Mouse (Mus musculus) liver, embryonic 16.5 days (tissue): ENCODE results near the gene Acvr1b. TPM values are rescaled to one million over a fixed set of nuclear protein-coding genes. Genes with fewer than 3 reads are reported as not detected.

Source experiments
- ATAC-seq: fragments of 200-750 bp; cut with Nextera tagmentation; 2 replicates; pipeline ENCODE4 v1.8.0; 2017; ENCODE audit warnings: low read depth, mild to moderate bottlenecking, moderate number of reproducible peaks, moderate library complexity
- H3K27ac ChIP-seq: fragments of 300-500 bp; sonication (generic); 2 replicates; pipeline ENCODE4 v1.5.1; 2014; ENCODE audit warnings: mild to moderate bottlenecking, low read length
- H3K27me3 ChIP-seq: fragments of 300-500 bp; sonication (generic); 2 replicates; pipeline ENCODE4 v1.6.1; 2014; ENCODE audit warnings: low read depth, low read length, mixed read lengths; ENCODE audit not compliant: control insufficient read depth, insufficient read depth
- H3K36me3 ChIP-seq: fragments of 300-500 bp; sonication (generic); 2 replicates; pipeline ENCODE4 v1.6.1; 2014; ENCODE audit warnings: mild to moderate bottlenecking; ENCODE audit not compliant: control insufficient read depth, insufficient read depth
- H3K4me1 ChIP-seq: fragments of 300-500 bp; sonication (generic); 2 replicates; pipeline ENCODE4 v1.6.1; 2014; ENCODE audit warnings: low read depth, low read length, mixed read lengths; ENCODE audit not compliant: control insufficient read depth
- H3K4me2 ChIP-seq: fragments of 300-500 bp; sonication (generic); 2 replicates; pipeline ENCODE4 v1.6.1; 2014; ENCODE audit warnings: low read depth, low read length, mixed read lengths
- H3K4me3 ChIP-seq: fragments of 300-500 bp; sonication (generic); 2 replicates; pipeline ENCODE4 v1.5.1; 2014; ENCODE audit warnings: low read depth, mild to moderate bottlenecking, low read length
- H3K9ac ChIP-seq: fragments of 300-500 bp; sonication (generic); 2 replicates; pipeline ENCODE4 v1.6.1; 2014; ENCODE audit warnings: low read depth, low read length
- H3K9me3 ChIP-seq: fragments of 300-500 bp; sonication (generic); replicated peaks from 2 replicates; pipeline ENCODE4 v1.6.1; 2016; ENCODE audit warnings: low read length; ENCODE audit not compliant: control insufficient read depth
- WGBS: fragments of 180-500 bp; shearing (Covaris S2); extraction: QIAGEN DNeasy Blood & Tissue Kit; methylation state at CpG from one replicate; pipeline ENCODE4 v1.1.7; 2014; ENCODE audit not compliant: insufficient replicate concordance; 5-methylcytosine and 5-hydroxymethylcytosine counted together
- polyA plus RNA-seq: library from polyadenylated mRNA; unstranded; fragments of >200 nt; fragmentation: Nextera tagmentation; extraction: Ambion mirVana; gene quantifications from 2 replicates; pipeline ENCODE4 v1.2.1, GENCODE M21; 2015

Gene Acvr1b
- polyA plus RNA-seq, 1 experiment from 2014 or later, result 2.1 TPM

GRCm38 (mm10) chr15:101222897-101223482 is 49.1 kb downstream of the Acvr1b start:
- 24% methylated on average over 13 of the region's 13 CpGs for WGBS

GRCm38 (mm10) chr15:101223596-101223995 is 49.7 kb downstream of the Acvr1b start:
- Histone ChIP-seq H3K27me3 (peaks cover 39% of the 10 kb centered on the region), H3K4me1 (no peaks in the 10 kb centered on the region; the same call in none of the 2 replicates), H3K27ac (no peak overlapping the region), H3K36me3 (no peaks in the 10 kb centered on the region), H3K4me2 (peak overlapping the region; percentile 74), H3K4me3 (peak overlapping the region; percentile 57), H3K9ac (no peak overlapping the region), H3K9me3 (no peaks in the 10 kb centered on the region)
- 3% methylated on average over 5 of the region's 5 CpGs for WGBS
- ATAC-seq, result no peak

More at GRCm38 (mm10) chr15:101222897-101223482, 49.1 kb downstream of the Acvr1b start:
- Histone ChIP-seq H3K9me3 (no peaks in the 10 kb centered on the region), H3K4me2 (no peak overlapping the region), H3K9ac (no peak overlapping the region), H3K4me1 (no peaks in the 10 kb centered on the region; the same call in none of the 2 replicates), H3K27ac (no peak overlapping the region), H3K4me3 (no peak overlapping the region), H3K36me3 (no peaks in the 10 kb centered on the region), H3K27me3 (peaks cover 39% of the 10 kb centered on the region)
- ATAC-seq, result no peak

GRCm38 (mm10) chr15:101224006-101224906 is 50.4 kb downstream of the Acvr1b start, which contains the start of gene Grasp:
Gene Grasp, plus strand, starts transcription at chr15:101224188.
- Histone ChIP-seq H3K4me1 (no peaks in the 10 kb centered on the region; the same call in none of the 2 replicates), H3K9ac (peak within 1 kb of the TSS; percentile 30; the same call in 1 of the 2 replicates), H3K9me3 (no peaks in the 10 kb centered on the region), H3K4me2 (peak within 1 kb of the TSS; percentile 74), H3K27me3 (peaks cover 39% of the 10 kb centered on the region), H3K36me3 (no peaks in the 10 kb centered on the region), H3K4me3 (peak within 1 kb of the TSS; percentile 57), H3K27ac (no peak within 1 kb of the TSS)
- ATAC-seq, result peak; percentile 71
- WGBS, result under 1% methylated on average over 76 of the region's 77 CpGs

- H3K9me3 ChIP-seq, result no peaks in the 10 kb centered on the region
- H3K27me3 ChIP-seq, result peaks cover 39% of the 10 kb centered on the region
- H3K4me3 ChIP-seq, result peak overlapping the region; percentile 57
- no peak overlapping the region for H3K27ac ChIP-seq
- no peak for ATAC-seq
- H3K4me2 ChIP-seq, result peak overlapping the region; percentile 74
- 6% methylated on average over 14 of the region's 14 CpGs for WGBS
- H3K9ac ChIP-seq, result no peak overlapping the region
- H3K4me1 ChIP-seq, result no peaks in the 10 kb centered on the region; the same call in none of the 2 replicates
- H3K36me3 ChIP-seq, result no peaks in the 10 kb centered on the region
These were observed 51.1 kb downstream of the Acvr1b start for GRCm38 (mm10) chr15:101224977-101225376.

GRCm38 (mm10) chr15:101227971-101228370 is 54.1 kb downstream of the Acvr1b start:
- WGBS, result 23% methylated on average over 7 of the region's 7 CpGs
- Histone ChIP-seq H3K4me1 (no peaks in the 10 kb centered on the region; the same call in none of the 2 replicates), H3K4me2 (no peak overlapping the region), H3K9ac (no peak overlapping the region), H3K4me3 (no peak overlapping the region), H3K9me3 (no peaks in the 10 kb centered on the region), H3K36me3 (no peaks in the 10 kb centered on the region), H3K27ac (peak overlapping the region; percentile 15; the same call in 1 of the 2 replicates), H3K27me3 (peaks cover 31% of the 10 kb centered on the region)
- ATAC-seq, result peak; percentile 30; the same call in 1 of the 2 replicates

- no peak overlapping the region for H3K4me3 ChIP-seq
- no peak overlapping the region for H3K4me2 ChIP-seq
- H3K9me3 ChIP-seq, result no peaks in the 10 kb centered on the region
- H3K36me3 ChIP-seq, result no peaks in the 10 kb centered on the region
- ATAC-seq, result peak; percentile 51; the same call in 1 of the 2 replicates
- no peak overlapping the region for H3K27ac ChIP-seq
- peaks cover 20% of the 10 kb centered on the region for H3K27me3 ChIP-seq
- no peaks in the 10 kb centered on the region; the same call in none of the 2 replicates for H3K4me1 ChIP-seq
- WGBS, result 69% methylated on average over 21 of the region's 21 CpGs
- H3K9ac ChIP-seq, result no peak overlapping the region
These were observed 55.2 kb downstream of the Acvr1b start for GRCm38 (mm10) chr15:101228866-101229590.

- Histone ChIP-seq H3K27me3 (peaks cover 6% of the 10 kb centered on the region), H3K4me3 (no peak overlapping the region), H3K4me2 (no peak overlapping the region), H3K36me3 (no peaks in the 10 kb centered on the region), H3K9me3 (no peaks in the 10 kb centered on the region), H3K27ac (no peak overlapping the region), H3K4me1 (no peaks in the 10 kb centered on the region; the same call in 1 of the 2 replicates), H3K9ac (no peak overlapping the region)
- 84% methylated on average over 19 of the region's 19 CpGs for WGBS
- ATAC-seq, result no peak
These were observed 56.6 kb downstream of the Acvr1b start for GRCm38 (mm10) chr15:101230503-101230902.

- H3K4me1 ChIP-seq, result peaks cover 3% of the 10 kb centered on the region
- no peaks in the 10 kb centered on the region for H3K9me3 ChIP-seq
- no peak overlapping the region for H3K4me2 ChIP-seq
- H3K9ac ChIP-seq, result no peak overlapping the region
- H3K36me3 ChIP-seq, result no peaks in the 10 kb centered on the region
- WGBS, result 72% methylated on average over 21 of the region's 23 CpGs
- peaks cover under 1% of the 10 kb centered on the region; the same call in 1 of the 2 replicates for H3K27me3 ChIP-seq
- no peak overlapping the region for H3K4me3 ChIP-seq
- no peak overlapping the region for H3K27ac ChIP-seq
- ATAC-seq, result no peak
These were observed 57.3 kb downstream of the Acvr1b start for GRCm38 (mm10) chr15:101230995-101231647.
